Mouse (Mus musculus) c-Kit-positive CD71-positive TER-119-negative erythroid progenitor cells, embryonic 14.5 days (primary cell): Measurements from ENCODE around the gene Anks1b.

Experiments used
- DNase-seq: peaks from one replicate; pipeline ENCODE4 v3.0.0-alpha.2; 2013; ENCODE audit warnings: low read depth

Gene Anks1b

DNA sequence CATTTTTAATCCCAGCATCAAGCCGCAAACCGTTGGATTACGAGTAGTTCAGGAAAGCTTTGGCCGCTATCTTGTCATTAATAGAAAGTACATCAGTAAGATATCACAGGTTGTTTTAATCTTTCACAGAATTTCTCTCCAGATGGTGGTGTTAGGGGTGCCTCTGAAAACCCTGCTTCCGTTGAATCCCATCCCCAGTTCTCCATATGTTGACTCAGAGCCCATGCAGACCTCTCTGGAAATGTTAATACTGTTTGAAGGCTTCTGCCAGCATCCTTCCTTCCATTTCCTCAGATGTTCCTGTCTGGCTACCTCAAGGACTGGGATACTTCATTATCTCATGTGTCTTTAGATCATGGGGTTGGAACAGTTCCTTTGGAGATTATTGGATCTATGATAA is 940.0 kb downstream of the Anks1b start:
- DNase-seq: no peak

GRCm38 (mm10) chr10:90814412-90814811 is 941.1 kb downstream of the Anks1b start:
- no peak for DNase-seq

DNA sequence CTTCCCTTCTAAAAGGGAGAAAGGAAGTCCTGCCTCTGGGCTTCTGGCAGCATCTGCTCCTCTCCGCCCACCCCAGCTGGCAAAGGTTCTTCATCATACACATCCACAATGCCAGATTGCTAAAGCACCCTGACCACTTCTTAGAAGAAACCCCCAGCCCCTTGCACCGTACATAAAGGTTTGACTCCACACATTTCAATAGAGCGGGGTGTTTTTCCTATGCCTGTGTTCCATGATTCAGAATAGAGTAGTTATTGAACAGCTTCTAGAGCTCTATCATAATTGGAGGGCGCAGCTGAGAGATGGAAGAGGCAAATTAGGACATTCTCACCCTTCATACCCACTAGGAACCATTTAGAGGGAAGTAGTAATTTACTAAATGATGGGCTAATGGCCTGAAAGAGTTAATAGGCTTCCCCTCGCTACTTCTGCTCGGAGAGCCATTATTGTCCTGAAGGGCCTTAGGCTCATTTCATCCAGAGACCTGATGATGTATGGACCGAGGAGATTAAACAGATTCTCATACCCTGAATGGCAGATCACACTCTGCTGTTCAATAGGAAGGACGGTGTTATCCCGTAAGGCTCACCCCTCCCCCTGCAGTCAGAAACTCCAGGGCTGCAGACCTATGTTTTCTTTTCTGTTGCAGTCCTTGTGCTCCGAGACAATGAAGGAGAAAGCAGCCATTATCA is 945.1 kb downstream of the Anks1b start:
- no peak for DNase-seq

- no peak for DNase-seq
Observed at GRCm38 (mm10) chr10:90823438-90823837, 950.1 kb downstream of the Anks1b start.

GRCm38 (mm10) chr10:90824692-90825091 is 951.4 kb downstream of the Anks1b start:
- no peak for DNase-seq

- DNase-seq: no peak
Observed at GRCm38 (mm10) chr10:90826939-90827338, 953.6 kb downstream of the Anks1b start.

- no peak for DNase-seq
Observed at GRCm38 (mm10) chr10:90828581-90829393, 955.5 kb downstream of the Anks1b start.

DNA sequence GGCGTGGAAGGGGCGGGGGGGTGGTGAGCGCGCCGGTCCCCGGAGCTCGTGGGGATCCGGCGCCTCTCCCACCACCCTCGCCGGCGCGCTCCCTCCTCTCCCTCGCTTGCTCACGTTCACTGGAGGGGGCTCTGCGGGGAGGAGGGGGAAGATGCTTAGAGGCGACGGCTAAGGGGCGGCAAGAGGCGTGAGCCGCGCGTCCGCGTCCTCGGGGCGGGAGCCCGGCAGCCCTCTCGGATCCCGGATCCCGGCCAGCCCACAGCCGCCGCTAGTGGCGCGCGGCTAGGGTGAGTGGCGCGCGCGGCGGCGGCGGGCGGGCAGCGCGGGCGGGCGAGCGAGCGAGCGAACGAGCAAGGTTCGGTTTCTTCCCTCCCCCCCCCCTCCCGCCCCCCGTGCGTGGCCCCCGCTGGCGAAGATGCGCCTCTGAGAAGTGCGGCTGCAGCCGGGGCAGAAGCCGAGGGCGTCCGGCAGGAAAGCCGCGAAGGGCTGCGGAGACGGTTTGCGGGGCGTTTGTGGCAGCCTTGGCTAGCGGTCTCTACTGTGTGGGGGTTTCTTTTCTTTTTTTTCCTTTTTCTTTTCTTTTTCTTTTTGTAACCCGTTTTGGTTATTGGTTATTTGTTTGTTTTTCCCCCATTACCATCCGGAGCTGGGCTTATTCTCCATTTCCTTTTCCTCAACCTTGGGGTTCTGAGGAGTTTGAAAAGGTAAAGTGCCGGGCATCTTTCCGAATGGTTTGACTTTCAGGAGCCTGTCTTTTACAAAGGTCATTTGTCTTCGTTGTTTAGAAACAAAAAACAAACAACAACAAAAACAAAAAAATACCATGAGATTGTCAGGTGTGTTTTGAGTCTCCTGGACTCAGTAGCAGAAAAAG is 956.3 kb downstream of the Anks1b start:
- DNase-seq: no peak

DNA sequence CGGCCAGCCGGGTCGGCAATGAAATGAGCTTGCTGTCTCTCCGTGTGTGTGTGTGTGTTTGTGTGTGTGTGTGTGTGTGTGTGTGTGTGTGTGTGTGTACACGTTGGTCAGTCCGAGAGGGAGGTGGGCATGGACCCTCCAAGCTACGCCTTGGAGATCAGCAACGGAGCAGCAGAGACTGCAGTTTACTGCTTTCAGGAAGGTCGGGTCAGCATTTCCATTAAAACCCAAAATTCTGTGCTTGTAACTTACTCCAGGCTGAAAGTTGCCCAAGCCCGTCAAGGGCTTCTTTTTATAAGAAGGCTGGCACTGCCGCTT is 956.9 kb downstream of the Anks1b start:
- DNase-seq: no peak

DNA sequence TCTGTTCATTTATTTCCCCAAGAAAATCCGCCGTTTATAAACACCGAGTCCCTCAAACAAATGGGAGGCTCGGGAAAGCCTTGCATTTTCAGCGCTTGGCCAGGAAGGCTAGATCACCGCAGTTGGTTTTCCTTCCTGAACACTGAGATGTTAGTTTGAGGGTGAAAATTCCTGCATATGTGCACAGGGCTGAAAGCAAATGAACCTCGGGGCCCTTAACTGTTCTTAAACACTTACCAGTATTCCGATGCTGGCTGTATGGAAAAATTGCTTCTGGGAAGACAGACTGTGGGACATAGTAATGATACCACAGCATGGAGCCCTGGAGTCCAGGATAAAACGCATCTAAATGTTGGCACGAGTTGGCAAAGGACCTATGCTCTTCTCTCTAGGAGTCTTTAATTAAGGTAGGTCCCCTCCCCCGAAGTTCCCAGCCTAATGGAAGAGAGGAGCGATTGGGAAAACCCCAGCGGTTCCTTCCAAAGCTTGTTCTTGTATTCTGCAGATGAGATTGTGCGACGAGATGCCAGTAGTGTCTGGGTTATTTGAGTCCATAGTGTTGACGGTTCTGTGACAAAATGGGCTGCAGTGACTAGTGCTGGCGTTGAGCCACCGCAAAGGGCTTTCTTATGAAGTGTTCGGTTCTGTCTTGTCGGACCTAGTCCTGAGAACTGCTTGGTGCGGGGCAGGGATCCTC is 957.4 kb downstream of the Anks1b start:
- no peak for DNase-seq

DNA sequence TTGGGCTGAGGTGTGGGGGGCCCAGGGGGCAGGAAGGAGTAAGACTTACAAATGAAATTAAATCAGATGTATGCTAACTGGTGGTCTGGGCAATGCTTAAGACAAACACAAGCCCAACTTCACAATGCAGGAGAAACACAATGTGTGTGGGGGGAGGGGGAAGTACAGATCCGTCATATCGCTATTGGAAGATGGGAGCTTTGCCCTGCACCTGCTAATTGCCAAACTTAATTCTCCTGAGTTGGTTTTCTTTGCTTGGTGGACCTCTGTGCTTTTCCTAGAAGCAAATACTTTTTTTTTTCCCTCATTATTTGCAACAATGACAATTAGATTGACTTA is 957.9 kb downstream of the Anks1b start:
- DNase-seq: no peak

- no peak for DNase-seq
Observed at GRCm38 (mm10) chr10:90834306-90834705, 961.0 kb downstream of the Anks1b start.

DNA sequence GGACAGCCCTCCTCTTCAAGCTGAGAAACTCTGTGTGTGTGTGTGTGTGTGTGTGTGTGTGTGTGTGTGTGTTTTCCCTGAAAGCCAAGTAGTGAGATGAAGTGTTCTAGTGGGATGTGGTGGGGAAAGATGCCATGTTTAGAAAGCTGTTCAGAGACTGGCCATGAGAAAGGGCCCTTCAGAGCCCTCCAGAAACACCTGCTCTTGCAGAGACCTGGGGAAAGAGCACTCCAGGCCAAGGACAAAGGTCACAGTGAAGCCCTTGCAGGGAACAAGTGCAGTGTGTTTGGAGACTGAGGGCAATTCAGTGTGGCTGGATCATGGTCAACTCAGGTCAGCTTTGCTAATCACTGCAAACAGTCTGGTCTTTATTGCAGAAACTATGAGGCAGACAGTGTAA is 961.9 kb downstream of the Anks1b start:
- no peak for DNase-seq

DNA sequence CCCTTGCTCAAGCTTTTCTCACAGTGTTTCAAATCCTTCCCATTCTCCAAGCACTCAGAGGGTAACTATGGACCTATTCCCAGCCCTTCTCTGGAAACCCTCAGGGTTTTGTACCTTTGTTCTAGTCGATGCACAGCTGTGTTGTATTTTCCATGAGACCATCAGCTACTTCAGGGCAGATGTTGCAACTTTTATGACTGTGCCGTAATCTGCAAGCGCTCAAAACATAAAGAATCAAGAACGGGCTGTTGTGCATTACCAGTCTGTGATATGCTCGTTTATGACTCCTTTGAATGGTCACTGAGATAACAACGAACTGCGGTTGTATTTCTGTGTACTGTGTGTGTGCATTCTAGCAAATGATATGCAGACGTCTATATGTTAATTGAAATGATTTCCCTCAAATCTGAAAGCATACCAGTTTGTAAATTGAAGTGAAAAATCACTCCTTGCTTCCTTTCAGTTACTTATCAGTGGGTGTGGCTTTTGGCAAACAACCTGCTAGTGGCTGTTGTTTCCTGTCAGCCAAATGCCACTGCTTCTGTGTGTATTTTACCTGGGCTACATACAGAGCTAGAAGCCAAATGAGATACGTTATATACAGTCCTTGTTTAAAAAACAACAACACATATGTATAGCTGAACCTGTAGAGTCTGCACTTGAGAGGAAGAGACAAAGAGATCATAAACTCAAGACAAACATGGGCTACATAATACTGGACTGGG is 966.5 kb downstream of the Anks1b start:
- no peak for DNase-seq

- no peak for DNase-seq
Observed at GRCm38 (mm10) chr10:90842398-90842797, 969.1 kb downstream of the Anks1b start.

DNA sequence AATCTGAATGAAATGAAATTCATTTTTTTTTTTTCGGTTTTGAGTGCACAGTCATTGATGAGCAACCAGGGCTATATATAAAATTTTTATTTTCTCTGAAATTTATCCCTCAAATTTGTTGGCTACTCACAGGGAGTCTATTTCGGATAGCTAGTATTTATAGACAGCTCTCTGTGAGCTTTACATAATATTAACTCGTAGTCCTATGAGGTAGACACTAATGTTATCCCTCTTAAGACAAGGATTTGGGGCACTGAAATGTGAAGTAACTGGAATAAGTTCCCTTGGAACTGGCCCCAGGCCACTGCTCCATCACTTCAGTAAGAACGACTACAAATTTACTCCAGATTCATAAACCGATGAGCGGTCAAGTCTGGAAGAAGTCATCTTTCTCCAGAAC is 977.8 kb downstream of the Anks1b start:
- DNase-seq: no peak

GRCm38 (mm10) chr10:90851999-90852398 is 978.7 kb downstream of the Anks1b start:
- DNase-seq: no peak

GRCm38 (mm10) chr10:90852432-90852831 is 979.1 kb downstream of the Anks1b start:
- no peak for DNase-seq

- DNase-seq: no peak
Observed at GRCm38 (mm10) chr10:90856668-90857067, 983.4 kb downstream of the Anks1b start.

- no peak for DNase-seq
Observed at GRCm38 (mm10) chr10:90859665-90860523, 986.6 kb downstream of the Anks1b start.
